Mouse (Mus musculus) kidney, adult 2 months (tissue): Measurements from ENCODE around the gene Metap2.
A peak's percentile ranks its signal among the peaks of the same experiment; 100 is the strongest.

Experiments used
- CTCF ChIP-seq: fragments of 200-500 bp; conservative IDR thresholded peaks from 2 replicates; pipeline ENCODE4 v1.5.1; 2011; ENCODE audit warnings: low read depth, mild to moderate bottlenecking, control low read depth, low read length, moderate library complexity, mixed read lengths; ENCODE audit not compliant: insufficient read depth, insufficient read length
- POLR2A ChIP-seq: fragments of 200-500 bp; IDR thresholded peaks from one replicate; pipeline ENCODE4 v1.6.1; 2011; ENCODE audit warnings: low read depth, low read length, control low read depth

GRCm38 (mm10) chr10:93818661-93819060 is 78.2 kb downstream of the Metap2 start:
- TF ChIP-seq POLR2A (no peak), CTCF (peak; percentile 44)
